Mouse (Mus musculus) brain, adult 2 months (tissue): ENCODE data around the gene Dnm2.
"Not testable (repeated sequence)": the region's sequence is repeated elsewhere in the genome, so short reads cannot be mapped to it uniquely, and the experiment has no call there.

Experiments
- DNase-seq: peaks from one replicate; pipeline ENCODE4 v3.0.0; 2011; ENCODE audit warnings: low read depth, low spot score

Gene Dnm2

DNA sequence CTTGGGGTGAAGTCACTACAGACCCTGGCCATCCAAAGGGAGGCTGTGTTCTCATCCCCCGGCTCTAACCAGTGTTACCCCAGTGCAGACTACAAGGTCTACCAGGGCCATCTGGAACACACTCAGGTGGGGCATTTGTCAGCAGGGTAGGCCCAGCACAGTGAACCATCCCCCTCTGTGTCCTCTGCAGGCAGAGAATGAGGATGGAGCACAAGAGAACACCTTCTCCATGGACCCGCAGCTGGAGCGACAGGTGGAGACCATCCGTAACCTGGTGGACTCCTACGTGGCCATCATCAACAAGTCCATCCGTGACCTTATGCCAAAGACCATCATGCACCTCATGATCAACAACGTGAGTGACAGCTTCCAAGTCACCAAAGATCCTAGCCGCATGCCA, 78.6 kb downstream of the Dnm2 start:
- no peak for DNase-seq

DNA sequence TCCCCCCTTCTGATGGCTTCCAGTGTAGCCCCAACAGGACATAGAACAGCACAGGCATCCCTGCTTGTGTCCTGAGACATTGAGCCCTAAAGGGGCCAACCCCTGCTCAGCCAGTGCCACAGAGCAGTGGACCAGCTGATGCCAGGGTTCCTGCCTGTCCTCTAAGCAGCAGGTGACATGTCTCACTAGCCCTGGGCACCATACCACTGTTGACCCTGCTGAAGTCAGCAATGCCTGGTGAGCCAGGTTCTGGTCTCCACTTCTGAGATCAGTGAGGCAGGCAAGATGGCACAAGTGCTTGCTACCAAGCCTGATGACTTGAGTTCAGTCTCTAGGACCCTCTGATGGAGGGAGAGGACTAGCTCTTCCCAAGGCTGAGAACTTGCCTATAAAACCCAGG, 81.1 kb downstream of the Dnm2 start:
- no peak for DNase-seq

DNA sequence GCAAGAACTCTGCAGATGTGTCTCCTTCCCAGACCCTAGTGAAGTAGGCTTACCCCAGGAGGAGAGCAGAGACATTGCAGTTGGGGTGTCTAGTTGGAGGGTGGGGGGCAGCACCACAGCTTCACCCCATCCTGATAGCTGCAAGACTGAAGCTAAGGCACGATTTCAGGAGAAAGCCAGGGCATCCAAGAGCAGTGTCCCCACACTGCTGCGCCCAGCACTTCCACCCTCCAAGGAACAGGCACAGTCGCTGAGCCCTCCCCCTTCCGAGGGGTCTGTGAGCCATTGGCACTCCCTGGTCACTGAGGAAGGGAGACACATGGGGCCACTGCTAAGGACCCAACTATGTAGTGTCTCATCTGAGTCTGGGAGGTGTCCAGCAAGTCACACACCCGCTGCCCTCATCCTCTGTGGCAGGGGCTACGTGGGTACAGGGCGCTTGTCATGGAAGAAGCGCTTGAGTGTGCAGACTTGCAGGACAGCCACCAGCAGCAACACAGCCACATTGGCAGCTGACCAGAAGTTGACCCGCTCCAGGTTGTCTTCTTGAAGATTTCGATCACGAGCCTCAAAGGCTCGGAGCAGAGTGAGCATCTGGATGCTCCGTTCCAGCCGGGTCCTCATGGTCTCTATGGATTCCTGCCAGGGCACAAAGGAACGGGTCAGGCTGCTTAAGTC, 83.2 kb downstream of the Dnm2 start:
- no peak for DNase-seq

DNA sequence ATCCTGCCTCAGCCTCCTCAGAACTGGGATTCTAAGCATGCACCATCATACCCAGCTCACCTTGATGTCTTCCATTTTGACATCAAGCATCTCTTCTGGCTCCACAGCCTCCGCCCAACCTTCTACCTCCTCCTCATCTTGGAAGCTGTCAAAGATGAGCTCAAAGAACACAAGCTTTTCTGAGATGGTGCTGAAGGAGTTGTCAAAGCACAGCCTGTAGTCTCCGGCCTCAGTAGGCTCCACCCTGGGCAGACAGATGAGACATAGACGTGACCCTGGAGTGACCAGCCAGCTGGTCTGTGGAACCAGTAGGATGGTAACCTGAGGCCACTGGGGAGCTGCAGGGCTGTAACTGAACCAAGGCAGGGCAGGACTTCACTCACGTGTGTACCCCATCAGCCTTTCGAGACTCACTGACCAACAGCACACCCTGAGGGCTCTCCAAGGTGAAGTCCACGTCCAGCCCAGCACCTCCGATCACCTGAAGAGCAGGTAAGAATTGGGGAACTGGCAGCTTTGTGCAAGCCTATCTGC, 84.2 kb downstream of the Dnm2 start:
- no peak for DNase-seq

DNA sequence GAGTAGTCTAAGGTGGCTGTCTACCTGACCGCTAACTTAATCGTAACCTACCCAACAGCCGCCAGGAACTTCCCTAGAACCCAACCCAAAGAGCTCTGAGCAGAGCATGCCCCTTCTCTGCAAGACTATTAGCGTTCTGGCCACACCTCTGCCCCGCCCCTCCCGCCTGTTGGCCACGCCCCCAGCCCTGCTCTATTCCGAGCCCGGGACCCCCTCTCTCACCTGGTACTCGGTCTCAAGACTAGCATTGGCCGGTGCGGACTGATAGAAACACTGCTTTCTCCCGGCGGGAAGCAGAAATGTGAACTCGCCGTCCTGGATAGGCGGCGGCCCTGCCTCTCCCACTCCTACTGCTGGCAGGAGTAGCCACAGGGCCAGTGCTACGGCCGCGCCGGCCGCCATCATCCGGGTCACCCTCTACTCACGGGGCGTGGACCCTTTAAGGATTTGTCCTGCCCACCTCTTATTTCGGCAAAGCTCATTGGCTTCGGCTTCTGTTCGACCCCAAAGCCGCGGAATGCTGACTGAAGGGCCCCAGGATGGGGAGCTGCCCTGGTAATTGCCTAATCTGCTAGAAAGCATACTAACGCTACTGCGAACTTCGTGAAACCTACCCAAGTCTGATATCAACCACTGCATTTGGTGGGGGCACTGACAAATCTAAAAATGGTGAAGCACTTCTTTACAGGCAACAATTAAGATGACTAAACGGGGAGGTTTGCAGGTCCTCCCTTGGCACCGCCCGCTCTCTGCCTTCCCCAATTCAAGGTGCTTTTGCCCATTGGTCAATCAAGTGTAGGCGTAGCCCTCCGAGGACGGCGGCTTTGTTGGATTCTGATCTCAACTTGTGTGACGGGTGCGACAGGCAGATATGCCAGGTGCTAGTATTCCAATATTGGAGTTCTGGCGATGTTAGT, 85.3 kb downstream of the Dnm2 start, which contains the start of gene Tmed1:
Gene Tmed1 (minus strand): TSS at position 481 of the 917 bp plus-strand sequence.
- peak; percentile 99 for DNase-seq

DNA sequence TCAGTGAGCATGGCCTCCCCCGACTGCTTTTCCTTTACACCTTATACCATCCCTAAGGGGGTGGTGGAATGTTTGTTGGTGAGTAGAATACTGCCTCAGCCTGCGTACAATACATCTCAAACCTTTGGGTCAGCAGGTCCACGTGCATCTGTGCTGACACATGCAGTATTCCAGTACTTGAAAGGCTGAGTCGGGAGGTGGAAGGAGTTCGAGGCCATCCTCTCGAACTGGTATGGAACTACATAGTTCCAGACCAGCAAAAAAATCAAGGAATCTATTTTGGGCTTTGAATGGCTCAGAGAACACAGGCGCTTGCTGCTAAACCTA, 85.9 kb downstream of the Dnm2 start:
- DNase-seq = no peak

DNA sequence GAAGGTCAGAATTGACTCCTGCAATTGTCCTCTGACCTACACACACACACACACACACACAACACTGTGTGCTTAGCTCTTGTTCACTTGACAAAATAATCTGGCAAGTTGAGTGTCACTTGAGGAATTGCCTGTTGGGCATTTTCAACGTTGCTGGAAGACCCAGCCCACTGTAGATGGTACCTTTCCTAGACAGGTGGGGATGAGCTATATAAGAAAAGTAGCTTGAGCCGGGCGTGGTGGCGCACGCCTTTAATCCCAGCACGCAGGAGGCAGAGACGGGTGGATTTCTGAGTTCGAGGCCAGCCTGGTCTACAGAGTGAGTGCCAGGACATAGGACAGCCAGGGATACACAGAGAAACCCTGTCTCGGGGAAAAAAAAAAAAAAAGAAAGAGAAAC, 86.3 kb downstream of the Dnm2 start:
- no peak for DNase-seq

DNA sequence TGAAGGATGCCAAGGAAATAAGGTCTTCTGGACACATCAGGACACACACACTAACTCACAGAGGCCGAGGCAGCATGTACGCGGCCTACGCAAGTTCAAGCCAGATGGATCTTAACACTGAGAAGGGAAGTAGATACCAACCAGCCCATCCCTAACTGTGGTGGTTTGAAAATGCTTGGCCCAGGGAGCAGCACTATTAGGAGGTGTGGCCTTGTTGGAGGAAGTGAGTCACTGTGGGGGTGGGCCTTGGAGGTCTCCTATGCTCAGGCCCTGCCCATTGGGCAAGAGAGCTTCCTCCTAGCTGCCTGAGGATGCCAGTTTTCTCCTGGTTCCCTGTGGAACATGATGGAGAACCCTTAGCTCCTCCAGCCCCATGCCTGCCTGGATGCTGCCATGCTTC, 88.8 kb downstream of the Dnm2 start:
- no peak for DNase-seq

DNA sequence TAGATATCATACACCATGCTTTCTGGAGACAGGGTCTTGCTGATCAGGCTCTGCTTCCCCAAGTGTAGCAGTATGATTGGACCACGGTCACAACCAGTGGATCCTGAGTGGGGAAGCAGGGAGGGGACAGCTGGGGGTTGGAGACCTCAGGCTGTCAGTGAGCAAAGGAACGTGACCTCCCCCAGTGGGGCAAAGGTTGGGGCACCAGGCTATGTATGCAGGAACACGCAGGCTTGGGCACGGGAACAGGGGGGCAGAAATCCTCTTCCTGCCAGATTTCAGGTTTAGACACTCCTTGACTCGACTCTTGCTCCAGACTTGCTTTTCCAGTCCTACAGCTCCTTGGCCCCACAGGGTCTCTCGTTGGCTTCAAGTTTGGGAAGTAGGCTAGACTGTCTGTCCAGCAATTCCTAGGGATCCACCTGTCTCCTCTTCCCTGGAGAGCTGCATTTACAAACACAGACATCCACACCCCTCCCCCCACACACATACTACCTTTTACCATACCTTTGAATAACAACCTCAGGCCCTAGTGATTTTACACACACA, 93.3 kb downstream of the Dnm2 start:
- no peak for DNase-seq

DNA sequence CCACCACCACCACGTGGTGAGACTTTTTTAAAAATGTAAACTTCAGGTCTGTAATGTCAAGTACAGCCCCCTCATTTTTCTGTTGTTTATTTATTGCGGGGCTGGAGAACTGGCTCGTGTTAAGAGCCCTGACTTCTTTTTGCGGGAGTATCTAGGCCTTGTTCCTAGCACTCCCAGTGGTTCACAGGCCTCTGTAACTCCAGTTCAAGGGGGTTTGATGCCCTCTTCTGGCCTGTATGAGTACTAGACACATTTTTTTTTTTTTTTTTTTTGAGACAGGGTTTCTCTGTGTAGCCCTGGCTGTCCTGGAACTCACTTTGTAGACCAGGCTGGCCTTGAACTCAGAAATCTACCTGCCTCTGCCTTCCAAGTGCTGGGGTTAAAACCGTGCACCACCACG, 94.0 kb downstream of the Dnm2 start:
- DNase-seq = not testable (repeated sequence)

DNA sequence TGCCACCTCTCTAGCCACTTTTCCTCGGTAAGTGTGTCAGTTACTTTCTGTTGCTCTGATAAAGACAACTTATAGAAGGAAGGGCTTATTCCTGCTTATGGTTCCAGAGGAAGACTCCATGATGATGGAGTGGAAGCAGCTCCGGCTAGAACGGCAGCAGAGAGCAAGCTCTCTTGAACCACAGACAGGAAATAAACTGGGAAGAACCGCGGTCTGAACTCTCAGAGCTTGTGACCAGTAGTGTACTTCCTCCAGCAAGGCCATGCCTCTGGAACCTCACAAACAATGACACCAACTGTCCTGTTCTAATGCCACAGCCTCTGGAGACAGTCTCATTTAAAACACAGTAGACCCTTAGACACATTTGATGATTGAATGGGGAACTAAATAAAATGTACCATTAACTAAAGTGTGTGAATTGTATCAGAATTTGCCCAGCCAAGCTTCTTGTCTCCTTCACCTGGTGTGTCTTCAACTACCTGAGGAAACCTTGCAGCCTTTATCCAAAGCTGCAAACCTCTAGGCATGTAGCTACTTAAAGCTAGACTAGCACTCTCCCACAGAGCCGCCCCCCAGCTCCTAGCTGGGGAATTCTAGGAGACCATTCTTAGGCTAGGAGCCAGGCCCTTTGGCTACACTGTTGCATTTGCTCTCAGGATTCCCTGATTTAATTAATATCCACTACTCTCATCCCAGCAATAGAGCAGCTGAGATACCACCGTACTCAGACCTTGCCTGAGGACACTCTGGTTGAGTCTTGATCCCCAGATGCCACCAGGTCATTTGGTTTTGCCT, 100.6 kb downstream of the Dnm2 start:
- no peak for DNase-seq

DNA sequence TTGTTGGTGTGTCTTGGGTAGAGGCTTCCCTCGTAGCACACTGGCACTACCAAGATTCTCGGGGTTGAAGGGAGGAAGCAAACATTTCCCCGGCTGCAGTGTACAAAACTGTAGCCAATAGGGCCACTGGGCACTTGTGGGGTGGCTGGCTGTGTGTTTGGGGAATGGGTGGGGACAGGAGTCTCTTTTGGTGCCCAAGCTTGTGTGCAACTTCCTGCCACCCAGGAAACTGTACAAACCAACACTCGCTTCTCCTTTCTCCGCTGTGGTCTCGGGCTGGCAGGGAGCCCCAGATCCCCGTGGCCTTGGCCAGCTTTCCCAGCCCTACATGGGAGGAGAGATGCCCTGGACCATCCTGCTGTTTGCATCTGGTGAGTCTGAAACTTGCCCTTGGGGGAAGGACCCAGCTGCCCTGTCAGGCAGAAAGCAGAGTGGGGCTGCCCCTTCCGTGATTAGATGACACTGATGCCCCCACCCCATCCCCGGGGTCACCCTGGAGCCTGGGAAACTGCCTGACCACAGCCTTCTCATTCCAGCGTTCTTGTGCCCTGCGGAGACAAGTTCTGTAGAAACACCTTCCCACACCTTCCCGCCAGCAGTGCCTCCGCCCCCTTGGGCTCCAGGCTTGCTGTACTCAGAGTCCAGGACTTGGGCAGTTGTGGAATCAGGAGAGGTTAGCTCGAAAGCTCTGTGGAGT, 101.4 kb downstream of the Dnm2 start, which contains the start of gene AB124611:
Gene AB124611 (plus strand): TSS at position 240 of the 697 bp plus-strand sequence.
- no peak for DNase-seq

DNA sequence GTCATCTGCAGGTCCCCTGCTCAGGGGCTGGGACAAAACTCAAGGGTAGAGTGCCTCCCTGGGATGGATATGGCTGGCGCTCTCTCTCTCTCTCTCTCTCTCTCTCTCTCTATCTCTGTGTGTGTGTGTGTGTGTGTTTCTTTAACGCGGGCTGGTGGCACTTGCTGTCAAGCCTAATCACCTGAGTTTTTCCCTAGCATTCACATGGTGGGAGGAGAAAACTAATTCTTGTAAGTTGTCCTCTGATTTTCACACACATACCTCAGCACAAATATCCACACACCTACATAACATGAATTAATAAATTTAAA, 101.9 kb downstream of the Dnm2 start:
- no peak for DNase-seq

DNA sequence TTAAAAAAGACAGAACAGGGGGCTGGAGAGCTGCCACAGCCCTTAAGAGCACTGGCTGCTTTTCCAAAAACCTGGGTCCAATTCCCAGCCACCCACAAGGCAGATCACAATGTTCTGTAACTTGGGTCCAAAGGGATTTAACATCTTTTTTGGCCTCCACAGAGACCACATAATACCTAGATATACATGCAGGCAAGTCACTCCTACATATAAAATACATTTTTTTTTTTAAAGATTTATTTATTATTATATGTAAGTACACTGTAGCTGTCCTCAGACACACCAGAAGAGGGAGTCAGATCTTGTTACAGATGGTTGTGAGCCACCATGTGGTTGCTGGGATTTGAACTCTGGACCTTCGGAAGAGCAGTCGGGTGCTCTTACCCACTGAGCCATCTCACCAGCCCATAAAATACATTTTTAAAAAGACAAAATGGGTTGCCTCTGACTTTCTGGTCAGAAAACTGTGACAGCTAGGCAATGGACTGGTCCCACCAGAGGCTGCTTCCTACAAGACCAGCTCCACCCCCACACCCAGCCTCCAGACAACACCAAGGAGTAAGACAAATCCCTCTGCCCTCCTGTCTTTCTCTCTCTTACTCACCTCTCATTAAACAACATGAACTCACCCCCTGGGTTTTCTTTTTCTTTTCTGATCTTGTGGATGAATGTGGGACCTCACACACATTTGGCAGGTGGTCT, 102.5 kb downstream of the Dnm2 start:
- no peak for DNase-seq

DNA sequence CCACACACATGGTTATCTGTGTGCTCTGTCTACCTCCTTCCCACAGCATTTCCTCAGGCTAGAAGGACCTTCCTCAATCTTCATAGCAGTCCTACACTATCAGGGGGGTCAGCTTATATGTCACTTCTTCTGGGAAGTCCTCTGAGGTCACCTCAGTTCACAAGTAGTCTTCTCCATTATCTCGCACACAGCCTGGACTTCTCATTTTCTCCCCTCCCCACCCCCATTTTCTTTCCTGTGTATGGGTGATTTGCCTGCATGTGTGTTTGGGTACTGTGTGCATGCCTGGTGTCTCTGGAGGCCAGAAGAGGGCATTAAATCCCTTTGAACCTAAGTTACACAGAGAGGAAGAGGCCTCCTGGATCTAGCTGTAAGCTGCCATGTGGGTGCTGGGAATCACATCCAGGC, 103.2 kb downstream of the Dnm2 start:
- DNase-seq = no peak

DNA sequence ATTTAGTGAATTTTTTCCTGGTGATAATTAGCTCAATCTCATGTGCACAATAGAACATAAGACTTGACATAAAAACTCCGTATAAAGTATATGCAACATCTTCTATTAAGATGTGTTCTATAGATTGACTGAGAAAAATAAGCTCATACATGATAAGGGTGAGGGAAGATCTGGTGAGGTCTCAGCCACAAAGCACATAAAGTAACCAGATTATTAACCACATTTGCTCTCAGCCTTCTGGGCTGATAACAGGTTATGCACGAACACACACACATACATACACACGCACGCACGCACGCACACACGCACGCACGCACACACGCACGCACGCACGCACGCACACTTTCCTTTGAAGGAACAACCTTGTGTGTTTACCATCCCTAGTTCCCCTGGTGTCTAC, 111.8 kb downstream of the Dnm2 start:
- no peak for DNase-seq

DNA sequence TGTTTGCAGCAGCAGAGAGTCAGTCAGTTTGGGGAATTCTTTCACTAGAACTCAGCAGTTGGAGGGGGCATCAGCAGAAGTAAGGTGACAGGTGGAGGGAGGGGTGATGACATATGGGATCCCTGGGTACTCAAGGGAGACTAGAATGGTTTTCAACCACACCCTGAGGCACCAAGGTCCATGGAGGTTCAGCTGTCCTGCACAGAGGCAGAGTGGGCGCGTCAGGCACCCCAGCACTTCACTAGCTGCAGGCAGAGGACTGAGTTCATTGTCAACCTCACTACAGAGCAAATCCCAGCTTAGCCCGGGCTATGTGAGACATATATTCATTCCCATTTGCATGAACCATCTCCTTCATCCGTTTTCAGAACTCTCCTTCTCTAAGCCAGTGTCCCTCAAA, 112.3 kb downstream of the Dnm2 start:
- DNase-seq = no peak

DNA sequence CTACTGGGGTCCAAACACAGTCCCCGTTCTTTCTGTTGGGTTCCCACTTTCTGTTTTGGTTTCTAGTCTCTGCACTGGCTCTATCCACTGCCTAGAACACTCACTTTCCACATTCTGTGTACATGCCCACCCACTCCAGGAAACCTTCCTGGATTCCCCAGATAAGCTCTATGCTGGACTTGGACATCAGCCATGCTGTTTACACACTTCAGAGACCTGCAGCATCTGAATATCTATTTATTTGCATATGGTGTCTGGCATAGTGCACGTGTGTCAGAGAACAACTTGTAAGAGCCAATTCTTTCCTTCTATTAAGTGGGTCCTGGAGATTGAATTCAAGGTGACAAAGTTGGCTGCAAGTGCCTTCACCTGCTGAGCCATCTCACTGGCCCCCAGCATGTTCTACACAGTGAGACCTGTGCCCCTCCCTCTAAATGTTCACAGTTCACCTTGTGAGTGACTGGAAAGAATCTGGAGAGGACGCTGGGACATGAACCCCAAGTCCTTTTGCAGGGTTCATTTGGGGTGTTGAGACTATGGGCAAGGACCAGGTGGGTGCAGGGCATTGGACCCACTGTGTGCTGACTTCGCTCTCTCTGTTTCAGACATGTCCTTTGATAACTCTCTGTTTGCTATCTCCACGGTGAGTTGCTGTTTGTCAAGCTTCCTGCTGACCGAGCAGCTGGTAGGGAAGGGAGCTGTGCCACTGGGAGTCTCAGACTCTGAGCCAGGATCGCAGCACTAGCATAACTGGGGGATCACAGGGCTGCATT, 115.5 kb downstream of the Dnm2 start:
- no peak for DNase-seq

DNA sequence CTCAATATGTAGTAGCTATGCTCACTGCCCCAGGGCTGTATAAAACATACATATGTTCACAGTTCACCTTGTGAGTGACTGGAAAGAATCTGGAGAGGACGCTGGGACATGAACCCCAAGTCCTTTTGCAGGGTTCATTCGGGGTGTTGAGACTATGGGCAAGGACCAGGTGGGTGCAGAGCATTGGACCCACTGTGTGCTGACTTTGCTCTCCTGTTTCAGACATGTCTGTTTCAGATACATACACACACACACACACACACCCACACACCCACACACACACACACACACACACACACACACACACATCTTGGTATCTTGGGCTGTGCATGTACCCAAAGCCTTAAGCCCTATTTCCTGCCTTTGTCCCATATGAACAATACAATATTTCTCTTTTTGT, 117.3 kb downstream of the Dnm2 start:
- not testable (repeated sequence) for DNase-seq
